Mouse (Mus musculus) layer of hippocampus, adult 9-10 months (tissue): ENCODE measurements around the gene Dglucy.

ENCODE experiments used
- DNase-seq: peaks from one replicate; pipeline ENCODE4 v3.0.0; 2022; ENCODE audit warnings: low spot score

The Dglucy gene

DNA sequence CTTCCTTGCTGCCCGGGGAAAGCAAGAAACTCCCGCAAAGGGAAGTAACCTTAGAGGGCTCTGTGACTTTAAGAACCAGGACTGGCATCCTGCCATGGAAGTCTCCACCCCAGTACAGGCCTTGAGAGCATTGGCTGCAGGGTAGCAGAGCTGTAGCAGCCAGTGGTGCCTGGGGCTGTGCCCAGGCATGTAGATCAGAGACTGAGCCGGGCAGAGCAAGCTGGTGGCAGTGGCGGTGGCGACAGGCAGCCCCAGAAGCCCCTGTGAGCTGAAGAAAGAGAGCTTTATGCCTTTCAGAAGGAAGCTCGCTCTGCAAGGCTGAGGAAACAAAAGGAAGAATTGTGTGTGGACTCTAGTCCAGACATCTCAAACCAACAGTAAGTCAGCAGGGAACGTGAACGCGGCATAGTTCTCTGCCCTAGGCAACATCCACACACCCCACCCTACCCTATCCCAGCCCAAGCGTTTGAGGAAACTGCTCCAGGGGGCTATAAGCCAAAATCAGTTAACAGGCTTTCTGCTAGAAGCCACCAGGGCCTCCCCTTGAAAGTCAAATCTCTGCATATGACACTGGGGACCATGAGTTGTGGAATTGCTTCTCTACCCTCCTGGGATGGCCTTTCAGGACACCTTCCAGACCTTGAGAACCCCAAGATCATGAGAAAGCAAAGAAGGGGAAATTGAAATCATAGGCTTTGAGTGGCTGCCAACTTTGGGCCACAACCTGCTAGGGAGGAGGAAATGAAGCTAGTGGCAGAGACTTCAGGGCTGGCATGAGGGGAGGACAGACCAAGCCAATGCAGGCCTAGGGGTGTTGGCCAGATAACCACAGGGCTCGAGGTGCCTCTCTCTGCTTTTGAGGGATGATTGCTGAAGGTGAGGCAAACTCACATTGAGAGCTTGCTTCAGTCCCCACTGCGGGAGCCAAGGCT, at the start of gene Dglucy:
Gene Dglucy (plus strand): TSS at position 124 of the 932 bp plus-strand sequence.
- peak; percentile 78 for DNase-seq

DNA sequence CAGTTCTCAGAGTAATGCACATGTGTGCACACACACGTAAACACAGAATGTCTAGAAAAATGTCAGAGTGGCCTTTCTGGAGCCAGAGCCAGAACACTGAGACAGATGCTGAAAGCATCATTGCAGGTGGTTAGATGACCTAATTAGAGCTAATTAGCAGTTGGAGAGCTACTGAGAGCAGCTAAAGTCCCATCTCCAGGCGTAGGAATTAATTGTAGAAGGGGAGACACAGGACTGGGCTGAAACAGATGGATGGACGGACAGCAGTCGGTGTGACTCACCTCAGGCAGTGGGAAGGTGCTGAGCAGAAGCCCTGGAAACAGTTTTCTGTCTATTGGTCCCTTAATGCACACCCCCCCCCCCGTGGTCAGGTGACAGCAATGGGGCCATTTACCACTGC, 43.7 kb upstream of the Dglucy start:
- DNase-seq: no peak

DNA sequence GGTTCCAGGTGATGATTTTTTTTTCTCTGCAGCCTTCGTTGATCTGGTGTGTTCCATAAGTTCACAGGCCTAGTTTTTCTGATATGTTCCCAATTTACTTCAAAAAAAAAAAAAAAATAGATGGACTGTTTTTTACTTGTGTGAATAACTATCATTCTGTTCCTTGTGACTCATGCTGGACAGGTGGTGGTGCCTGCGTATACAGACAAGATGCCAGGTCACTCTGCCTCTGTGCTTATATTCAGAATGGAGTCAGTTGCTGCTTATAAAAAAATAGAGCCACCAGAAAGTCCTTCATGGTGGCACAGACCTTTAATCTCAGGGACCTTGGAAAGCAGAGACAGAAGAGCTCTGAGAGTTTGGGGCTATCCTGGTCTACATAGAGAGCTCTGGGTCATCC, 43.3 kb upstream of the Dglucy start:
- DNase-seq: no peak

DNA sequence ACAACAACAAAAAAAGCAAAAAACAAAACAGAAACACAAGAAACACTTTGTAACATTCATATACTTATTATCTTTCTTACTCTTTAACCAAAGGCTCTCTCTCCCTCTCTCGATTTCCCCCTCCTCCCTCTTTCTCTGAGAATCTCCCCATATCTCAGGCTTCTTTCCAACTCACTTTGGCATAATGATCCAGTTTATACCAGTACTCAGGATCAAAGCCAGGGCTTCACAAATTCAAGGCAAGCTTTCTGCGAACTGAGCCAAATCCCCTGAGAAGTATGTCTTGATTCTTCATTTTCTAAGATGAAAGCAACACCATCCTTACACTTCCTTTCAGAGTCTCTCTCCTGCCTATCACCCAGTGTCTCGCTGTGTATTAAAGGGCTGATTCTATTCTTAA, 40.4 kb upstream of the Dglucy start:
- no peak for DNase-seq

DNA sequence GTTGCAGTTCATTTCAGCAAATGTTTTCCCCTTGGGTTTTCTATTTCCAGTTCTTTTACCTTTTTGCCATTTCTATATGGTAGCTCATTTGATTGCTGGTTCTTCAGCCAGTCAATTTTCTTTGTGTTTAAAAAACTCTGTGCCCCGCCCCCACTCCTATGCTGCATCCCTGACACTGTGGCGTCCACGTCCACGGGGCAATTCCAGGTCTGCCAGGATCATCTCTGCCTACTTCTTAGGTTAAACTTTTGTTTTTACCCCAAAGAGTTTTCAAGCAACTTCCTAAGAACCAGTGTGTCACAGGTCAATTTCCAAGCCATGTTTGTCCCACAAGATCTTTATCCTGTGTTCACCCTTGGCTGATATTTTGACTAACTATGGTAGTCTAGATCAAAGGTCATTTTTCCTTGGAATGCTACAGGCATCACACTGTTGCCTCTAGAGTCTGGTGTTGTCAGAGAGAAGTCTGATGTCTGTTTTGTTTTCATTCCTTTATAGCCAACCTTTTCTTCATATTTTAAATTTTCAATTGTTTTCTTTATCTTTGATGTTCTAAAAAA, 39.8 kb upstream of the Dglucy start:
- DNase-seq: no peak

DNA sequence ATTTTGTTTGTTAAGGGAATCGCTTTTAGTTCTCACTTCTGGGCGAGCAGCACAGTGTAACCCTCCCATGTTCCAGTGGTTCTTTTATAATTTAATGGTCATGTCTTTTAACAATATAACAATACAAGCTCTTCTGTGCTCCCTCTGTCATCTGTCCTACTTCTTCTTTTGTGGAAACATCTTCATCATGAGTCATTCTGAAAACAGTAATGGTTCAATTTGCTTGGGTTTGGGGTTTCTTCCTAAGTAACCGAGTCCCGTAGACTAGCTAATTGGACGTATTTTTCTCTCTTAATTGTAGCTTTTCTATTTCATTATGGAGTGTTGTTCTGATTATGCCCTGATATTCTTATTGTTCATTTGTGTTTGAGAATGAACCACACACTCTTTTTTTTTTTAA, 38.5 kb upstream of the Dglucy start:
- DNase-seq: no peak

DNA sequence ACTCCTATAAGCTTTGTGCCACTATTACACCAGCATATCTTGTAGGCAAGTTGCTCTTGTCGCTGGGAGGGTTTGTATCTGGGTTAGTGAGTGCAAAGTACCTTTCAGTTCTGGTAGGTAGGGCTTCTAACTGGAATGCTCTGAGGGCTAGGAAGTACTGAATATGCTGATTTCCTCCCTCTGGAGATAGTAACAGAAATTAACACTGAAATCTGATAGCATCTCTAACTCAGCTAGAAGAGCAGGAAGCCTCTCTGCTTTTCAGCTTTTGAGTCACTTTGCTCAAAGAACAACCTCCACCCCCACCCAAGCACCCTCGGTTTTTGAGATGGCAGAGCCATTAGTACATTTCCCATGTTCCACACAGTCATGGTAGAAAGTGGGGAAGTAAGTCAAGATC, 36.4 kb upstream of the Dglucy start:
- DNase-seq: no peak

DNA sequence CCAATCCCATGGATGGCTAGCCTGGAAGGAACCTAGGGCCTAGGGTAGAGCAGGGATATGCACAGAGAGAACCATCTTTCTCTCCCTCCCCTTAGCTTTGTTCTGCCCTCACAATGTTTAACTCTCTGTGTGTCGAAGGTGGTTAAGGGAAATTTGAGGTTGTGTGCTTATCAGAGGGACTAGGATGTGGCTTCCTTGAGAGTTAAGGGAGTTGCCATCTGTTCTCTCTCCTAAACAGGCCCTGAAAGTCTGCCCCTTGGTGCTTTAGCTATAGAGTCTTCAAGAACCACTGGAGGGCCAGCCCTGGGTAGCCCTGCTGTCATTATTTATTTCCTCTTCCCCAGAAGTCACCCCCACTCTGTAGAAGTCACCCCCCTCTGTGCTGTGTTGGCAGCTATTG, 25.9 kb upstream of the Dglucy start:
- no peak for DNase-seq

DNA sequence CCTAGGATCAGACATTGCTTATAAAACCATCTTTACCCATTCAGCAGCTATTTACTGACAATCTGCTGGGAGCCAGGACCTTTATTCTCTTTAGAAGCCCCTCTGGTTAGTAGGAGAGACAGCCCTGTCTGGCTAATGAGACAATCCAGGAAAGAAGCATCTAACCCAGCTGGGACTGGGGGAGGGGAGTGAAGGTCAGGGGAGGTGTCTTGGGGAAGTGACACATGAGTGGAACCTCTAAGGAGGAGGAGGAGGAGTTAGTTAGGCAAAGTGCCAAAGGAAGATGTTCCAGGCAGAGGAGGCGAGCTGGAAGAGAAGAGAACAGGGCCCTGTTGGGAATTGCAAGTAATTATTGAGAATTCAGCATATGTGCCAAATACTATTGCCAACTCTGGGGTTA, 25.1 kb upstream of the Dglucy start:
- no peak for DNase-seq

DNA sequence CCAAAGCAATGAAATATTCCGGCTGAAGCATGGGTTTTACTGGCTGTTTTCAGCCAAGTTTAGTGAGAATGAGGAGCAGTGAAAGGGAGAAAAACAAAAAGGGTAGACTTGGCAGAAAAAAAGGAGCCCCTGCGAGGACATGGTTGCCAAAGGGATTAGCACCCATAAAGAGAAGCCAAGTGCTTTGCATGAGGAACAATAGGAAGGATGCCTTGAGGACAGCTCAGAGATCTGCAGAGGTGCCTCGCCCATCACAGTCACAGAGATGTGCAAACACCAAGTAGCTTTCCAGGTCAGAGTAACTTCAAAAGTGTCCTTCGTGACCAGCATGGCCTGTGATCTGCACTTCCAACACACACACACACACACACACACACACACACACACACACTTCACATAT, 21.4 kb upstream of the Dglucy start:
- no peak for DNase-seq

DNA sequence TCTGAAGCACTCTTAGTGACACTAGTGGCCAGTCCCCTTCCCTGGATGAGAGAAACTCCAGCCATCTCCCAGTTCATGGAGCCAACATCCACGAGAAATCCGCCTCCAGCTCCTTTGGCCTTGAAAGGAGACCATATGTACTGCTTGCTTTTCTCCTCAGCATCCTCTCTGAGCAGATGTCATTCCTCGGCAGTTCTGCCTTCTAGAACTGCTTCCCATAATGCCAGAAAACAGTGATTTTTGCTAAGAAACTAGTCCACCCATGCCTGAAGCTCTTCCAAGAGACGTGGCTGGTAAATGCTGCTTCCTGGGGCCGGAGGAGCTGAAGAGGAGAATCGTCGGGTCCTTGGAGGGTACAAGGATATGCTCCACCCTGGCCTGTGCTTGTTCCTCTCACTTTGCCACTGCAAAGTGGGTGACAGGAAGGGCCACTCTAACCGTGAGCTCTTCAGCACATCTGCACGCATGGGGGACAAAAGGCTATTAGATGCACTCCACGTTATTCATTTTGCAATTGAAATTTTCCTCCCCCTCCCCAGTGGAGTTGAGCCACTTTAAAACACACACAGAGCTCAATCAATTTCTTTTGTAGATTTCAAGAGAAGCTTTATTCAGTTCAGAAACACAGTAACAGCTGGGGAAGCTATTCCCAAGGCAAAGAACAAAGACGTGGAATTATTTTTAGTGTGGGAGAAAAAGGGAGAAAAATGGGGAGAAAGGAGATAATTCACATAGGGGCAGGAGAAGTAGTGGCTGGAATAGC, 16.0 kb upstream of the Dglucy start:
- no peak for DNase-seq

DNA sequence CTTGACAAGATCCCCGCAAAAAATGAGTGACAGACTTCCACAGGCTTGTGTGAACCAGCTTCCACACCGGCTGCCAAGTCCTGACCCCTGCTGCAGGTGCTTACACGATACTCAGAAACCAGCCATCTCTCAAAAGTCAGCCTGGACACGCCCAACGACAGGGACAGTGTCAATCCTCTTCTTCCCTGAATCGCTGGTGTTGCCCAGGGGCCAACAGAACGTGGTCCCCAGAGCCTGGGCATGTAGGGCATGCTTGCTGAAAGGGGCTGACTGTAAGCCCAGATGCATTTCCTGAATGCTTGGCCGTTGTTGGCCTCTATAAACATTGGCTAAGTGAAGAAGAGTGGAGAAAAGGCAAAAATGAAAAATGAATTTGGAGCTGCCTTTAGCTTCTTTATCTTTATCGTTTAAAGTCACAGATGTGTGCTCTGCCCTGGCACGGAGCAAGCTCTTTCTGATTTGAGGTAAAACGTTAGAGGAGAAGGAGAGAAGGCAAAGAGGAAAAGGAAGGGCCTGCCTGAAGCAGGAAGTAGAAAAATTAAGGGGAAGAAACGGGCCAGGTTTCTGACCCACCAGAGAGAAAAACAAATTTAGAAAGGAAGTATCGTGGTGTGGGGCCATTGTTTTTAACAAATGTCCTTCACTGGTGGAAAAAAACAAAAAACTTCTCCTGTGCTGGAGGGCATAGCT, 14.4 kb upstream of the Dglucy start:
- DNase-seq: no peak

DNA sequence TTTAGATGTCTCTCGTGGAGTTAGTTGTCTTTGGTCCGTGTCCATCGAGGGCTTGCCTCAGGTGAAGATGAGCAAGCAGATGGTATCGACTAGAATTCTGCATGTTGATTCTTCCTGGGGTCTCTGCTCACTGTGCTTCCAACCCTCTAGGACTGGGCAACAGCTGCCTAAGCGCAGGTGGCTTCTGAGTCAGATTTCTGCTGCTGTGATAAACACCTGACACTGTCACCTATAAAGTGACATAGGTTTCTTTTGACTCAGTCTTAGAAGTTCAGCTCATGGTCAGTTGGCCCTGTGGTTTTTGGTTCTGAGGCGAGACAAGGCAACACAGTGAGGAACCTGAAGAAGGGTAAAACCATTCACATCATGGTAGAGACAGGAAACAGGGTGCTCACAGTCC, 9.0 kb upstream of the Dglucy start:
- DNase-seq: no peak

DNA sequence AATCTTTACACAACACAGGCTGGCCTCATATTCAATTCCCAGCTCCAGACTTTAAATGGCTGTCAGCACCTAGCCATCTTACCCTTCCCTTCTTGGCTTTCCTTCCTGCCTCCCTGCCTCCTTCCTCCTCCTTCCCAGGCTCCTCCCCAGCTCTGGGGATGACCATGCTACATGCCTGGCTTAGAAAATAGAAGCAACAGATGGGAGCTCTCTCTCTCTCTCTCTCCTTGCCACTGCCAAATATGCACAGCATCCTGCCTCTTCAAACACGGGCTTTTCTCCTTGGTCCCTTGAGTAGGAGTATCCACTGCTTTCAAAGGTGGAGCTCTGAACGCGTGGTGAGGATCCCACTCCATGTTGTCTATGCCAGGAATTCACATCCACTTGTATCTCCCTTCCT, 8.1 kb upstream of the Dglucy start:
- no peak for DNase-seq

DNA sequence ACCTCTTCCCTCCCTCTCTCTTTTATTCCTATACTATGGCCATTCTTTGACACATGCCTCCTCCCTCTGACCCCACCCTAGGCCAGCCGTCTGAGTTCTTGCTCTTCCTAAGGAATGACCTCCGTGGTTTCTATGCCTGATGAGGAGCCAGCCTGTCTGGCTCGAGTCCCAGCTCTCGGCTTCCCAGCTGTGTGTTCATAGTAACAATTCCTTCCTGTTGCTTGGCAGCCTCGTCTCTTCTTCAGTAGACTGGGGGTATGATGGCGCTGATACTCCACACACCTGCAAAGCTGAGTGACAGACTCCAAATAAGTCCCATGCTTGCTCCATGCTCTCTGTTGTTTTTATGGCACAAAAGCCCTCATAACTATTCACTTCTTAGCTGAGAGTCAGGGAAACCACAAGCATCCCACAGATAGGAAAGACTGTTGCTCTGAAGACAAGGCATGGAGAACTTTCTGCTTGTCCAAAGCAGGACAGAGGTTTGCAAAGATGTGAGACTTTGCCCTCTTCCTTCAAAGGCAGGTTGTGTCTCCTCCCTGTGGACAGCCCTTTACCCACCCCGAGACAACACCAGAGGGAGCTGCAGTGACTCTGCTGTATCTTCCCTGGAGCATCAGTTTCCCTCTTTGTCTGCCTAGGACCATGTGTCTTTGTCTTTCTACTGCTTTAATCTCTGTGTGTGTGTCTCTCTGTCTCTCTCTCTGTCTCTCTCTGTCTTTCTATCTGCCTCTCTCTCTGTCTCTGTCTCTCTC, 6.5 kb upstream of the Dglucy start:
- DNase-seq: no peak

DNA sequence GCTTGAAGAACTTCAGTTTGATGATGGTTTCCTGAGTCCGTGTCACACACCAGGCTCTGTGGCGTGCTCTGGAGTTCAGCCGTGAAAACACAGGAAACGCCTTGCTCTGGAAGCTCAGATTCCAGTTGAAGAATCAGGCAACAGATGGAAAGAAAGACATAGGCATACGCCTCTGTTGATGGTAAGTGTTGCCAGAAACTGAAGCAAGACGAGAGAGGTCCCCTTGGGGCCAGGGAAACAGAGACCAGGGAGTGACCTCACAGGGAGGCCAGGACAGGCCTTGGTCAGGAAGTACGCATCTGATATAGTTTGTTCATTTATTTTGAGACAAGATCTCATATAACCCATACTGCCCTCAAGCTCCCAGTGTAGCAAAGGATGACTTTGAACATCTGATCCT, 4.1 kb upstream of the Dglucy start:
- DNase-seq: no peak

DNA sequence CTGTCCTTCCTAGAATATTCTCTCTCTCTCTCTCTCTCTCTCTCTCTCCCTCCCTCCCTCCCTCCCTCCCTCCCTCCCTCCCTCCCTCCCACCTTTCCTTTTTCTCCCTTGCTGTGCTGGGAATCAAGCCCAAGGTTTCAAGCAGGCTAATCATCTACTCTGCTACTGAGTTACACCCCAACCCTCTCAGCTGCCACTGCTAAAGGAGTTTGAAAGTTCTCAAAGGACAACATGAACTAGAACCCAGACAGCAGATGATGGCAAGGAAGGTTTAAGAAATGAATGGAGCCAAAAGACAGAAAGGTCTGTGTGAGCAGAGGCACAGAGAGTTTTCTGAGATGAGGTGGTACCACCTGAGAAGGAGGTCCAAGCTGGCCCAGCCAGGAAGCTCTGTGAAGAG, 3.6 kb upstream of the Dglucy start:
- DNase-seq: no peak

DNA sequence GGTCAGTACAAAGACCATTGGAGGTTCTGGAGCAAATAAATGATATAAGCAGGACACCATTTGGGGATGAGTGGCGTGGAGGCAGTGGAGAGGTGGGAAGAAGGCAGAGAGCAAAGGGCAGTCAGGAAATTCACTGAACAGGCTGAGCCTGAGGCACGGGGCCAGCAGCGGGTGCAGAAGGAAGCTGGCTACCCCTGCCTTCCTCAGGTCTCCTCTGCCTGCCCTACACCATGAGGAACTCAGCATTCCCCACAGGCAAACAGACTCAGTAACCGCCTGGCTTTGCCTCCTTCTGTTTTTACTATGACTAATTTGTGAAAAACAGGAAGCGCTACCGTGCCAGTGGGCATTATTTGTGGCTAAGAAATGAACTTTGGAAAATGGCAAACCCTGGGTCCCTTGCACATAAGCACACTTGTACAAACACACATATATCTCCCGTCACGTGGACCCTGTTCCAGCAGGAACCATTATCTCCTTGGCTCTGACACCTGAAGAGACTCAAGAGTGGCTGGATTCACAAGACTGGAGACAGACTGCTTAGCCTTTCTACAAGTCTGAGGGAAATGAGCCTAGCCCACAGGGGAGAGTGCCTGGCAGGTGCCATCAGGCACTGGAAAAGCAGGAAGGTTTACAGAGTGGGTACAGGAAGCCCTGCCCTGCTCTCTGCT, 2.8 kb upstream of the Dglucy start:
- DNase-seq: no peak

DNA sequence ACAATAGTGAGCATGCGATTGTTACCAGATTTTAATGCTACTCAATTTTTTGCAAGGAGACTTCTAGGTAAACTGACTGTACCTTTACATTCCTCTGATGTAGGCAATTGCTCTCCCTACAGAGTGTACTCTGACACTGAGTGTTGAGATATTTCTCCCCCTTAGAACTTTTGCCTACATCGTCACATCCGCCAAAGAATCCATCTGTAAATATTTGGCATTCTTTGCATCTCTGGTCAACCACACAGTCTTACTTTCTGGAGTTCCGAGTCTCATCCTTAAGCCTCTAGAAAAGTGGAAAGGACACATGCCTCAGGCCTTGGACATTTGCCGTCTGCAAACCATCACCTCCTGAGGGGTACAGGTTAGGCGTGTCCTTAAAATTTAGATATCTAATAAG, 1.9 kb upstream of the Dglucy start:
- no peak for DNase-seq

DNA sequence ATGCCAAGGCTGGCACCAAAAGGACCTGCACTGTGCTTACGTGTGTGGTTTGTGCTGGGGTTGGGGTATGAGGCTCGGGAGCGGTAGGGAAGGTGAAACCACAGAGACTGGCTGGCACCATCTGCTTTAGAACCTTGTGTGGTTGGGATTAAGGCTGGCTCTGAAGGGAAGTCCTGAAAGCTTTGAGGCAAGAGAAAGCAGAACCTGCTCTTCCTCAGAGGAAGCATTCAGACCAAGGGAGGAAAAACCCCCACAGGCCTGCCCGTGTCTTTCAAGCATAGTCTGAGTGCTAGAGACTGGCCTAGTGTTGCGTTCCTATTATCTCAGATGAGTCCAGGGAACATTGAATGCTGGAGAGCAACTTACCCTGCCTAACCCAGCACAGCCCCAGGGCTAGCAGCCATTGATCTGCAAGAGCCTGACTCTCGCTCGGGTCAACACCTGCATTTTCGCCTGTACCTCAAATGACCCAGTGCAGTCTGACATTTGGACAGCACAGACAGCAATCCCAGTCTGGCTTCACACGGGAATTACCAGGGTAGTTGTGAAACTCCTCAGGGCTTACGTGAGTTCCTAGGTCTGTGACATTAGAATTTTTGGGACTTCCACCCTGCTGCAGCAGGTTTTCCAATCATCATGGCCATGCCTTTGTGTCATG, 452 bp upstream of the Dglucy start:
- DNase-seq: no peak

DNA sequence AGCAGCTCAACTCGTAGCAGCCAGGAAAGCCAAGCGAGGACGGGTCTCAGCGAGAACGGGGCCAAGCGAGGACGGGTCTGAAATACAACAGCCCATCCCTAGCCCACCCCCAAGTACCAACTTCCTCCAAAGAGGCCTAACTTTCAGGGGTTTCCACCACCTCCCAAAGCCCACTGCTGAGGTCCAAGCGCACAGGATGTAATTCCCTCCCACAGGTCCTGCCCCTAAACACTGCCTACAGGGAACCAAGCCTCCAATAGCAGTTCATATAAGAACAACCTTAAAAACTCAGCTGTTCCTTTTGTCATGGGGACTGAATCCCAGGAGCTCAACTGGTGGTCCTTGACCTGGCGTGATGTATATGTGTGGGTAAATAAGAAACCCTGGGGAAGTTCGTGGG, 1.6 kb downstream of the Dglucy start:
- no peak for DNase-seq
